Mouse (Mus musculus) cortical plate, adult 2 months (tissue): Measurements from ENCODE around the gene Gpbp1l1.

Experiments
- CTCF ChIP-seq: fragments of 200-500 bp; IDR thresholded peaks from 2 replicates; pipeline ENCODE4 v1.5.1; 2011; ENCODE audit warnings: mild to moderate bottlenecking, control low read depth, low read length; ENCODE audit not compliant: insufficient read depth; ENCODE audit errors: extremely low read depth
- POLR2A ChIP-seq: fragments of 200-500 bp; IDR thresholded peaks from 2 replicates; pipeline ENCODE4 v1.6.1; 2011; ENCODE audit warnings: mild to moderate bottlenecking, low read length, control low read depth; ENCODE audit not compliant: insufficient read depth; ENCODE audit errors: extremely low read depth

GRCm38 (mm10) chr4:116531109-116531508, 26.3 kb upstream of the Gpbp1l1 start:
- TF ChIP-seq POLR2A, result no peak
- TF ChIP-seq CTCF, result no peak
